Mouse (Mus musculus): Measurements from ENCODE around the gene Mars.
A peak's percentile ranks its signal among the peaks of the same experiment; 100 is the strongest.

Mars gene

GRCm38 (mm10) chr10:127311476-127312355 is at the start of gene Mars:
Mars (minus strand) TSS chr10:127311786.
- DNase-seq = peak; percentile 95

- DNase-seq = no peak
Observed at GRCm38 (mm10) chr10:127360714-127361113, 49.1 kb upstream of the Mars start.

- no peak for DNase-seq
Observed at GRCm38 (mm10) chr10:127355336-127355735, 43.8 kb upstream of the Mars start.

- DNase-seq = peak; percentile 75
Observed at GRCm38 (mm10) chr10:127353909-127354895, 42.6 kb upstream of the Mars start, which contains the start of gene Inhbe. Inhbe (minus strand) TSS chr10:127354411.

GRCm38 (mm10) chr10:127352766-127353165 is 41.2 kb upstream of the Mars start:
- no peak for DNase-seq

GRCm38 (mm10) chr10:127352187-127352586 is 40.6 kb upstream of the Mars start:
- DNase-seq = no peak

GRCm38 (mm10) chr10:127351719-127352118 is 40.1 kb upstream of the Mars start:
- DNase-seq = no peak

- no peak for DNase-seq
Observed at GRCm38 (mm10) chr10:127351285-127351595, 39.7 kb upstream of the Mars start.

- DNase-seq = peak; percentile 77
Observed at GRCm38 (mm10) chr10:127350594-127351284, 39.2 kb upstream of the Mars start.

GRCm38 (mm10) chr10:127349810-127350209 is 38.2 kb upstream of the Mars start:
- DNase-seq = no peak

- no peak for DNase-seq
Observed at GRCm38 (mm10) chr10:127348957-127349356, 37.4 kb upstream of the Mars start.

GRCm38 (mm10) chr10:127346173-127346572 is 34.6 kb upstream of the Mars start:
- no peak for DNase-seq

- no peak for DNase-seq
Observed at GRCm38 (mm10) chr10:127343029-127343428, 31.4 kb upstream of the Mars start.

GRCm38 (mm10) chr10:127341891-127342639 is 30.5 kb upstream of the Mars start, which contains the start of gene Gli1:
Gli1 (minus strand) TSS chr10:127341974.
- DNase-seq = peak; percentile 89

GRCm38 (mm10) chr10:127341360-127341690 is 29.7 kb upstream of the Mars start:
- DNase-seq = no peak

- DNase-seq = no peak
Observed at GRCm38 (mm10) chr10:127340577-127341359, 29.2 kb upstream of the Mars start.

GRCm38 (mm10) chr10:127339683-127340576 is 28.3 kb upstream of the Mars start:
- no peak for DNase-seq

- peak; percentile 94 for DNase-seq
Observed at GRCm38 (mm10) chr10:127338930-127339682, 27.5 kb upstream of the Mars start.

GRCm38 (mm10) chr10:127337536-127338099 is 26.0 kb upstream of the Mars start:
- no peak for DNase-seq

Measured in cerebellum, adult 9-10 months (tissue).